Mouse (Mus musculus) hindbrain, postnatal 0 days (tissue): ENCODE data around the gene Ttc39d. TPM values are rescaled to one million over a fixed set of nuclear protein-coding genes. Genes with fewer than 3 reads are reported as not detected.

Source experiments
- ATAC-seq: fragments of 200-750 bp; cut with Nextera tagmentation; 2 replicates; pipeline ENCODE4 v1.8.0; 2017; ENCODE audit warnings: mild to moderate bottlenecking, moderate TSS enrichment, moderate library complexity
- DNase-seq: peaks from one replicate; pipeline ENCODE4 v3.0.0-alpha.2; 2015; ENCODE audit warnings: low spot score
- H3K27ac ChIP-seq: fragments of 300-500 bp; sonication (generic); 2 replicates; pipeline ENCODE4 v1.5.1; 2014; ENCODE audit warnings: mild to moderate bottlenecking
- H3K27me3 ChIP-seq: fragments of 300-500 bp; sonication (generic); 2 replicates; pipeline ENCODE4 v1.6.1; 2014; ENCODE audit warnings: low read length, mixed read lengths; ENCODE audit not compliant: insufficient read depth
- H3K36me3 ChIP-seq: fragments of 300-500 bp; sonication (generic); 2 replicates; pipeline ENCODE4 v1.6.1; 2014; ENCODE audit warnings: low read length, mixed read lengths; ENCODE audit not compliant: insufficient read depth
- H3K4me1 ChIP-seq: fragments of 300-500 bp; sonication (generic); 2 replicates; pipeline ENCODE4 v1.6.1; 2014; ENCODE audit warnings: antibody characterized with exemption, low read length, mixed read lengths; ENCODE audit not compliant: insufficient read depth
- H3K4me2 ChIP-seq: fragments of 300-500 bp; sonication (generic); 2 replicates; pipeline ENCODE4 v1.6.1; 2014; ENCODE audit warnings: low read depth, mild to moderate bottlenecking, low read length, moderate library complexity, mixed read lengths
- H3K4me3 ChIP-seq: fragments of 300-500 bp; sonication (generic); 2 replicates; pipeline ENCODE4 v1.5.1; 2014; ENCODE audit warnings: low read length
- H3K9ac ChIP-seq: fragments of 300-500 bp; sonication (generic); replicated peaks from 2 replicates; pipeline ENCODE4 v1.6.1; 2014; ENCODE audit warnings: mild to moderate bottlenecking, low read length, moderate library complexity, mixed read lengths
- H3K9me3 ChIP-seq: fragments of 300-500 bp; sonication (generic); 2 replicates; pipeline ENCODE4 v1.6.1; 2016; ENCODE audit warnings: low read length, mixed read lengths
- CTCF ChIP-seq: IDR thresholded peaks from 2 replicates; pipeline ENCODE4 v1.5.1; 2016; ENCODE audit warnings: antibody characterized with exemption, control low read depth, low read depth
- WGBS: fragments of 180-500 bp; shearing (Covaris S2); extraction: QIAGEN DNeasy Blood & Tissue Kit; methylation state at CpG from one replicate; pipeline ENCODE4 v1.1.7; 2014; 5-methylcytosine and 5-hydroxymethylcytosine counted together
- polyA plus RNA-seq: library from polyadenylated mRNA; unstranded; fragments of >200 nt; fragmentation: Nextera tagmentation; extraction: Ambion mirVana; gene quantifications from 2 replicates; pipeline ENCODE4 v1.2.1, GENCODE M21; 2015
- total RNA-seq: library from RNA; depleted of rRNA; stranded (reverse); fragments of >200 nt; gene quantifications from 2 replicates; pipeline ENCODE4 v1.2.3, GENCODE M21; 2014; rRNA removed

The Ttc39d gene
- total RNA-seq (not detected in 2 replicates), polyA plus RNA-seq (0.09 TPM in 1 of 2 replicates, not detected in the other)

- Histone ChIP-seq H3K4me3 (peak within 1 kb of the TSS; percentile 99), H3K27ac (peak within 1 kb of the TSS; percentile 100), H3K9ac (peak within 1 kb of the TSS; percentile 99), H3K4me2 (peak within 1 kb of the TSS; percentile 73), H3K4me1 (0 out of 2 replicates have a peak, but pooled peaks cover 3% of the 10 kb centered on the region), H3K27me3 (no peaks in the 10 kb centered on the region), H3K9me3 (no peaks in the 10 kb centered on the region), H3K36me3 (peaks cover 20% of the 10 kb centered on the region)
- WGBS: under 1% methylated on average over 82 of the region's 95 CpGs
- DNase-seq: peak; percentile 100
- ATAC-seq: peak; percentile 95
- TF ChIP-seq CTCF: no peak
These were observed at the start of gene Ttc39d, which contains the start of gene Srsf7 for GRCm38 (mm10) chr17:80206671-80207581. Gene Ttc39d, plus strand, starts transcription at chr17:80207460. Gene Srsf7, minus strand, starts transcription at chr17:80207307.

DNA sequence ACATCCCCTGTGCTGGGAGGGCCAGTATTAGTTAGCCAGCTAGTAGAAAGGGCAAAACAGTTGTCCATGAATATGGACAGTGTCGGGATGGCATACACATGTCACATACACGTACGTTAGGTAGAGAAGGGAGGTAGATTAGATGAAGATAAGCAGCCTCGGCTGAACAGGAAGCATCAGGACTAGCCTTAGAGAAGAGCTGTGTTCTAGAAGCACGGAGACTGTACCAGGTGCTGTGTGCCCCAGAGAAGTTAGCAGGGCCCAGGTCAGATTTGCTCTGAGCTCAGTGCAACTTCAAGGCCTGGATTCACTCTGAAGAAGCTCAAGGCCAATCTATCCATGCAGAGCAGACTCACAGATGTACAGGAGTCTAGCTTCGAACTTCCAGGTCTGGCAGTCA, 49.8 kb upstream of the Ttc39d start:
- Histone ChIP-seq H3K4me1 (no peaks in the 10 kb centered on the region), H3K36me3 (no peaks in the 10 kb centered on the region), H3K4me3 (no peak overlapping the region), H3K27ac (no peak overlapping the region), H3K27me3 (no peaks in the 10 kb centered on the region), H3K9ac (no peak overlapping the region), H3K9me3 (no peaks in the 10 kb centered on the region), H3K4me2 (no peak overlapping the region)
- DNase-seq: no peak
- ATAC-seq: no peak
- no peak for TF ChIP-seq CTCF
- 95% methylated on average over 6 of the region's 6 CpGs for WGBS

- peaks cover 2% of the 10 kb centered on the region; the same call in 1 of the 2 replicates for H3K4me1 ChIP-seq
- H3K27me3 ChIP-seq: no peaks in the 10 kb centered on the region
- no peaks in the 10 kb centered on the region for H3K36me3 ChIP-seq
- no peak overlapping the region for H3K4me2 ChIP-seq
- no peak overlapping the region for H3K4me3 ChIP-seq
- H3K9ac ChIP-seq: no peak overlapping the region
- DNase-seq (peak; percentile 88), ATAC-seq (peak; percentile 89)
- TF ChIP-seq CTCF: no peak; the same call in 1 of the 2 replicates
- H3K27ac ChIP-seq: no peak overlapping the region
- H3K9me3 ChIP-seq: no peaks in the 10 kb centered on the region
- 31% methylated on average over 5 of the region's 5 CpGs for WGBS
These were observed 46.8 kb upstream of the Ttc39d start for GRCm38 (mm10) chr17:80160454-80160853.

- H3K4me1 ChIP-seq: peaks cover 25% of the 10 kb centered on the region
- TF ChIP-seq CTCF: no peak
- 78% methylated on average over 8 of the region's 8 CpGs for WGBS
These were observed 43.3 kb upstream of the Ttc39d start for GRCm38 (mm10) chr17:80163991-80164390.

GRCm38 (mm10) chr17:80165741-80166140, 41.5 kb upstream of the Ttc39d start:
- peak; percentile 41; the same call in 1 of the 2 replicates for ATAC-seq
- Histone ChIP-seq H3K36me3 (no peaks in the 10 kb centered on the region), H3K4me2 (no peak overlapping the region), H3K27ac (peak overlapping the region; percentile 46; the same call in 1 of the 2 replicates), H3K27me3 (no peaks in the 10 kb centered on the region), H3K4me1 (peaks cover 26% of the 10 kb centered on the region), H3K9me3 (no peaks in the 10 kb centered on the region), H3K4me3 (no peak overlapping the region), H3K9ac (no peak overlapping the region)
- TF ChIP-seq CTCF: peak; percentile 36
- 27% methylated on average over 6 of the region's 6 CpGs for WGBS
- DNase-seq: peak; percentile 82

More at GRCm38 (mm10) chr17:80163991-80164390, 43.3 kb upstream of the Ttc39d start:
- ATAC-seq: no peak
- DNase-seq: peak; percentile 15
- Histone ChIP-seq H3K36me3 (no peaks in the 10 kb centered on the region), H3K27me3 (no peaks in the 10 kb centered on the region), H3K4me3 (no peak overlapping the region), H3K4me2 (no peak overlapping the region), H3K9ac (no peak overlapping the region), H3K27ac (no peak overlapping the region), H3K9me3 (no peaks in the 10 kb centered on the region)

- Histone ChIP-seq H3K4me1 (peaks cover 26% of the 10 kb centered on the region), H3K4me2 (no peak overlapping the region), H3K9me3 (no peaks in the 10 kb centered on the region), H3K4me3 (no peak overlapping the region), H3K9ac (no peak overlapping the region), H3K27ac (no peak overlapping the region), H3K36me3 (no peaks in the 10 kb centered on the region), H3K27me3 (no peaks in the 10 kb centered on the region)
- DNase-seq: no peak
- ATAC-seq: no peak
- no peak for TF ChIP-seq CTCF
- 64% methylated on average over 6 of the region's 6 CpGs for WGBS
These were observed 40.9 kb upstream of the Ttc39d start for GRCm38 (mm10) chr17:80166346-80166745.
